Mouse (Mus musculus) CD4-positive, CD25-positive, alpha-beta regulatory T cell, adult 4 months (primary cell): ENCODE results near the gene Nphp1. TPM values are rescaled to one million over a fixed set of nuclear protein-coding genes. Genes with fewer than 3 reads are reported as not detected.

Source experiments
- polyA plus RNA-seq, 2 experiments: library from polyadenylated mRNA; unstranded; fragments of 100-300 nt; shearing (Covaris generic); gene quantifications; one replicate each; pipeline ENCODE4 v1.2.1; 2017

Nphp1 gene
- polyA plus RNA-seq, 2 experiments from 2014 or later, result 0.27 TPM; not detected in 1

Other genes starting within 250 kb of the Nphp1 start
- not detected for gene Prom2, start 247.4 kb downstream of the Nphp1 start, polyA plus RNA-seq
- 1 to 10 TPM; 3.0 to 3.7 TPM for gene Zfp661, start 201.8 kb downstream of the Nphp1 start, polyA plus RNA-seq
- gene Mrps5, start 201.7 kb downstream of the Nphp1 start, polyA plus RNA-seq, result 100 to 1,000 TPM; 120 to 152 TPM
- gene Mal, start 132.2 kb downstream of the Nphp1 start, polyA plus RNA-seq, result not detected
- not detected for gene Mall, start 59.0 kb downstream of the Nphp1 start, polyA plus RNA-seq
- 10 to 100 TPM; 28.9 to 40.0 TPM for gene Mtln, start 3.6 kb upstream of the Nphp1 start, polyA plus RNA-seq
- 1 to 10 TPM in 1 of 2 experiments, under 1 TPM in 1; 0.83 to 5.0 TPM for gene Bub1, start 43.0 kb upstream of the Nphp1 start, polyA plus RNA-seq
- gene Acoxl, start 50.0 kb upstream of the Nphp1 start, polyA plus RNA-seq, result under 1 TPM; 0.19 to 0.79 TPM